Mouse (Mus musculus) erythroid progenitor cell, adult 5-6 weeks (primary cell): ENCODE data around the gene 1700016C15Rik. TPM values are rescaled to one million over a fixed set of nuclear protein-coding genes. Genes with fewer than 3 reads are reported as not detected.
A peak's percentile ranks its signal among the peaks of the same experiment; 100 is the strongest.

Source experiments
- ATAC-seq: replicated peaks from 2 replicates; pipeline ENCODE4 v1.8.0; 2016; ENCODE audit warnings: moderate number of reproducible peaks, mild to moderate bottlenecking, moderate TSS enrichment, inconsistent platforms; ENCODE audit not compliant: poor library complexity, low FRiP score, severe bottlenecking
- total RNA-seq, 2 experiments: library from RNA; stranded (forward) in 1 of 2; stranded (reverse) in 1 of 2; fragments of 150-400 nt in 1 of 2; fragments of 186-747, 209-891 nt in 1 of 2; gene quantifications; 2 replicates each; pipeline versions ENCODE4 v1.2.3 to v1.2.4; 2015 to 2017; ENCODE audit warnings: low replicate concordance in 2 of 2

1700016C15Rik gene
- total RNA-seq (2015; ENCODE audit: low replicate concordance), result not detected in 2 replicates
- total RNA-seq (2017; ENCODE audit: low replicate concordance), result not detected in 2 replicates

- ATAC-seq, result no peak
Observed at GRCm38 (mm10) chr1:177729043-177730024, at the start of gene 1700016C15Rik. 1700016C15Rik (plus strand) TSS chr1:177729814.

- 0 out of 2 replicates have a peak, but pooled peaks have one; percentile 52 for ATAC-seq
Observed at GRCm38 (mm10) chr1:177681239-177681638, 48.4 kb upstream of the 1700016C15Rik start.

- no peak for ATAC-seq
Observed at GRCm38 (mm10) chr1:177683931-177684836, 45.4 kb upstream of the 1700016C15Rik start.

DNA sequence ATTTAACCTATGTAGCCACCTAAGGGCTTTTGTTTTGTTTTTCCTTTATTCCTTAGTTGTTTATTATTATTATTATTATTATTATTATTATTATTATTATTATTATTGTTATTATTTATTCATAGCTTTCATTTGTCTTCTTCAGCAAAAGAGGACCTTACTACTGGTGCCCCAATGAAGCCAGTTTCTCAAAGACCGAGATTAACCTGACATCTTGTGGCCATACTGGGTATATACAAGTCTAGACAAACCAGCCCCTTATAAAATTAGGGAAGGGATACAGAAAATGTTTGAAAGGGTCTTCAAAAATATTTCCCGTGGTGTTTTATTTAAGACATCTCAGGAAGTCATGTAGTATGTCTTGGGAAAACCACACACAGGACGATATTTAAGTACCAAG lies 44.7 kb upstream of the 1700016C15Rik start:
- ATAC-seq, result no peak

- no peak for ATAC-seq
Observed at GRCm38 (mm10) chr1:177686137-177686536, 43.5 kb upstream of the 1700016C15Rik start.

- no peak for ATAC-seq
Observed at GRCm38 (mm10) chr1:177686982-177687381, 42.6 kb upstream of the 1700016C15Rik start.

GRCm38 (mm10) chr1:177692491-177692890 lies 37.1 kb upstream of the 1700016C15Rik start:
- no peak for ATAC-seq

DNA sequence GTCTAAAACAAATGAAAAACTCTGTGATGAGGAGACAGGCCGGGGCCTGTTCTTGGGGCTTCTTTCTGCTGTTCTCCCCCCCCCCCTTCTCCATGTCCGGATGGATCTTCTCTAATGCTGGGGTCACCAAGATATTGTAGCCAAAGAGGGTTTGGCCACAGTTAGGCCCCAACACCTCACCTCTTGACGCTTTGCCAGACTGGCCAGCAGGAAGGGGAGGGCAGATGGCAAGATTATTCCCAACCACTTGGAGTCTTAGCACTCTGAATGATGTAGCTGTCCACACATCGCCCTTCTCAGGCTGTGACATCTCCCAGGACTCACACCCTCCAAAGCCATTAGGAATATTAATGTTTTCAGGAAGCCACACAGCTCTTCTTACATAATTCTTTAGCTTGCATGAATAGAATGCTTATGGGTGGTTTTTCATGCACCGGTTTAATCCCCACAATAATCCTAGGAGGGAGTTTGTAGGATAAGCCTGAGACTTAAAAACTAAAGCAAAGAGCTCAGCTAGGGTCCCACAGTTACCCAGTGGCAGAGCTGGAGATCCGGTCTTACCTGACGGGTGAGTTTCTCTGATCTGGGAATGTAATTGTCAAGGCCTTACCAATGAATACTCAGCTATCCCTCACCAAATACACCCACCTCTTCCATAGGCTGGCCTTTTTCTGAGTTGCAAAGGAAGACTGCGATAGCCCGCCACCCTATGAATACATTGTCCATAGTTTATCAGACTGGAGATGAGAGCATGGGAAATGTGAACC lies 35.9 kb upstream of the 1700016C15Rik start:
- ATAC-seq, result no peak

DNA sequence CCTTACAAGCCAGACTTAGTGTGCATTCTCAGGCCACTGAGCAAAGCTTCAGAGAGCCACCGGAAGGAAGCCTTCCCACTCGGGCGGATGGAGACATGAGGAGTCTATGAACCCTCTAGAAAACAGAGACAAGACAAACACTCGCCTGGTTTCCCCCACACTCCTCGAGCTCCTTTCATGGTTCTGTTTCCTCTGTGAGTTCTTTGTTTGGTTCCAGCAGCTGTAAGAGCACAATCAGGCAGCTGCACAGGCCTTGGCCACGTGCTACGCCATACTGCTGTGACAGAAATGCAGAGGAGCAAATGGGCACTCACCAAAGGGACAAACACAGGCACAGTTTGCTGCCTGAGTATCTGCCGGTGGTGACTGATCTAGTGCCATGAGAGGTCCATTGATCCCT lies 29.1 kb upstream of the 1700016C15Rik start:
- no peak for ATAC-seq

- ATAC-seq, result 0 out of 2 replicates have a peak, but pooled peaks have one; percentile 52
Observed at GRCm38 (mm10) chr1:177702481-177703146, 27.0 kb upstream of the 1700016C15Rik start.

- ATAC-seq, result no peak
Observed at GRCm38 (mm10) chr1:177703147-177703807, 26.3 kb upstream of the 1700016C15Rik start.

GRCm38 (mm10) chr1:177705204-177705603 lies 24.4 kb upstream of the 1700016C15Rik start:
- ATAC-seq, result no peak

DNA sequence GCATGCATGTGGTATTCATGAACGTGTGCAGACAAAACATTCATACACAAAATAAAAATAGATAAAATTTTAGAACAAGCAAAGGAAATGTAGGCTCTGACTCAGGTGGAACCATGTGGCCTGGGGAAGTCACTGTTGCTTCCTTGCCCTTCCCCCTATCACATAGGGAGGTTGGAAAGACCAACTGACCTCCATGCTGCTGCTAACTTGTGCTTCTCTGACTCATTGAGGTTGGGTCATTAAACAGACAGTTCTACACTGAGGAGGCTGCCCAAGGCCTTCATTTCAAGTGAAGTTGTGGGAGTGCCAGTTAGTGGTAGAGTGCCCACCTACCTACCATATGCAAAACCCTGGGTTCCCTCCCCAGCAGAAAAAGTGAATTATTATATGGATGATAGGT lies 22.0 kb upstream of the 1700016C15Rik start:
- ATAC-seq, result no peak

GRCm38 (mm10) chr1:177708583-177709055 lies 21.0 kb upstream of the 1700016C15Rik start:
- ATAC-seq, result no peak

DNA sequence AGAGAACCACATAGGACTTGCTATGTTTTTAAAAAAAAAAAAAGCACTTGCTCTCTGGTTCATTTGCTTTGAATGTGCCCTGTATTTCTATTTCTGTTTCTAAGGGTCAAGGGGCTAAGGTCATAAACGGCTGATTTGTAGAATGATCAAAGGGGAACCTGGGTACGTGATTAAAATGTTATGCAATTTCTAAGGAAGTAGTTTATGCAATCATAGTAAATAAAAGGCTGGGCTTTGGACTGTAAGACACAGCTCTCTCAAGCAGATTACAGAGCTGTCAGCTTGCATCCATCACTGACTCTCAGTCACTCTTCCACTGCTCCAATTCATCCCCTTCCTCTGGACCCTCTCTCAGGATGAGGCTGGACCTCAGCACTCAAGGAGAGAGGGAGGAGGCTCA lies 18.6 kb upstream of the 1700016C15Rik start:
- ATAC-seq, result no peak

- ATAC-seq, result 0 out of 2 replicates have a peak, but pooled peaks have one; percentile 19
Observed at GRCm38 (mm10) chr1:177711418-177711817, 18.2 kb upstream of the 1700016C15Rik start.

DNA sequence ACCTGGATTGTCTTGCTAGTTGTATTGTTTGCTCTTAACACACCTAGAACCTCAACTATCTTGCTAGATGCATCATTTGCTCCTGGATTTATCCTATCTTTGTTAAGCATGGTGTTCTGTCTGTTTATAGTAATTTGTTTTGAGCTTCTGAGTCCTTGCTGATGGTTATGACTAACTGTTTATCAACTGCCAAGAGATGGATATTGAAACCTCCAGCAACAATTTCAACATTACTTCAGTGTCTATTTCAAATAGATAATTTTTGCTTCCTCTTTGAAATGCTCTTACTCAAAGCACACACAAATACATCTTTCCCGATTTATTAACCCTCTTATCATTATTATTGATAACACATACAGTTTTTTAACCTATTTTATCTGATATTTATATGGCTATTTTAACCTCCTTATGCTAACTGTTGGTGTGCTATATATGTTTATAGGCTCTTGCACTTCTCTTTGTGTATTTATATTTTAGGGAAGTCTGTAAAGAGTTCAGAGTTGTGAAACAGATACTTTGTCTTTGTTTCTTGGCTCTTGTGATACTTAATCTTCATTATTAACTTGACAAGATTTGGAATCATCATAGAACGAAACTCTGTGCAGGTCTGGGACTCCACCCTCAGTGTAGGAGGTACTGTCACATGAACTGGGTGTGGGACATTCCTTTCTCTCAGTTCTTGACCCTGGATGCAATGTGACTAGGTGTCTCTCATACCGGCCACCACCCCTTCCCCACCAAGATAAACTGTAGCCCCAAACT lies 15.8 kb upstream of the 1700016C15Rik start:
- ATAC-seq, result no peak
